Mouse (Mus musculus) lung, embryonic 15.5 days (tissue): Measurements from ENCODE around the gene Mpo. TPM values are rescaled to one million over a fixed set of nuclear protein-coding genes. Genes with fewer than 3 reads are reported as not detected.

Experiments
- microRNA counts: library from miRNA; unstranded; fragments of <30 nt; microRNA quantifications from one replicate; lab custom pipeline; 2016
- microRNA-seq: library from miRNA; unstranded; fragments of <30 nt; microRNA quantifications from one replicate; pipeline ENCODE4, GENCODE M21; 2016
- polyA plus RNA-seq: library from polyadenylated mRNA; unstranded; fragments of >200 nt; fragmentation: Nextera tagmentation; extraction: Ambion mirVana; gene quantifications from 2 replicates; pipeline ENCODE4 v1.2.1, GENCODE M21; 2015

Mpo gene
- polyA plus RNA-seq, 1 experiment from 2014 or later = 0.71 TPM

MicroRNA genes within 50 kb of the gene (microRNA counts, 519-probe panel; counts per million panel counts)
- microRNA mmu-miR-142-3p (lab: Ali Mortazavi, UCI) (3,343 counts per million, percentile 88 among the panel's probes with 10 or more counts), microRNA mmu-miR-142-5p (lab: Ali Mortazavi, UCI) (3,048 counts per million, percentile 81 among the panel's probes with 10 or more counts)

Small RNA genes lying within 50 kb of the gene (microRNA-seq; reads per million reads assigned to microRNA genes)
- gene Mir142 (not detected), gene Mir142b (not detected)

Other genes starting within 250 kb of the Mpo start
- gene Gm11492, start 226.9 kb upstream of the Mpo start, polyA plus RNA-seq = not detected in 2 replicates
- gene Sept4, start 224.7 kb upstream of the Mpo start, polyA plus RNA-seq = 76.8 and 85.6 TPM in 2 replicates
- gene Mtmr4, start 201.4 kb upstream of the Mpo start, polyA plus RNA-seq = 34.8 and 34.9 TPM in 2 replicates
- gene Hsf5, start 176.4 kb upstream of the Mpo start, polyA plus RNA-seq = 0.15 and 0.21 TPM in 2 replicates
- gene Rnf43, start 130.9 kb upstream of the Mpo start, polyA plus RNA-seq = 14.3 and 16.4 TPM in 2 replicates
- 144 and 155 TPM in 2 replicates for gene Supt4a, start 56.0 kb upstream of the Mpo start, polyA plus RNA-seq
- gene Tspoap1, start 33.0 kb upstream of the Mpo start, polyA plus RNA-seq = 1.4 and 2.7 TPM in 2 replicates
- 0.09 and 0.31 TPM in 2 replicates for gene Lpo, start 34.7 kb downstream of the Mpo start, polyA plus RNA-seq
- 15.2 and 16.5 TPM in 2 replicates for gene Mks1, start 59.6 kb downstream of the Mpo start, polyA plus RNA-seq
- gene Epx, start 82.0 kb downstream of the Mpo start, polyA plus RNA-seq = not detected in 2 replicates
- not detected in 2 replicates for gene Olfr462, start 98.7 kb downstream of the Mpo start, polyA plus RNA-seq
- not detected in 2 replicates for gene Olfr463, start 103.8 kb downstream of the Mpo start, polyA plus RNA-seq
- not detected in 2 replicates for gene Olfr464, start 127.4 kb downstream of the Mpo start, polyA plus RNA-seq
- 26.1 and 27.6 TPM in 2 replicates for gene Dynll2, start 194.0 kb downstream of the Mpo start, polyA plus RNA-seq